Mouse (Mus musculus) mouse trophoblast stem cell (cell line): ENCODE results near the gene Rabep2.

Experiments
- in situ Hi-C, 2 experiments: fragments of 300-500 bp; cut with MseI, MboI; formaldehyde crosslinking; loops; 2 replicates in 1 of 2; 3 replicates in 1 of 2; pipeline ENCODE4 v1.15.1; 2025

Rabep2 gene

GRCm38 (mm10) chr7:126494120-126494519 lies 65.6 kb downstream of the Rabep2 start:
- in situ Hi-C loops, result no loop called here

GRCm38 (mm10) chr7:126496475-126496874 lies 67.9 kb downstream of the Rabep2 start:
- in situ Hi-C loops, result no loop called here

GRCm38 (mm10) chr7:126497966-126498365 lies 69.4 kb downstream of the Rabep2 start:
- in situ Hi-C loops, result no loop called here
